Mouse (Mus musculus): ENCODE data around the gene 4930503B20Rik.

GRCm38 (mm10) chr3:146653692-146654091 is 2.6 kb upstream of the 4930503B20Rik start:
- TF ChIP-seq GATA1 (IDR thresholded peaks at IDR 0.05; ENCODE audit: low read length) = no peak
- TF ChIP-seq TAL1 (IDR thresholded peaks at IDR 0.05; ENCODE audit: low read length) = no peak
